Mouse (Mus musculus) midbrain, embryonic 15.5 days (tissue): ENCODE results near the gene Pten. TPM values are rescaled to one million over a fixed set of nuclear protein-coding genes. Genes with fewer than 3 reads are reported as not detected.

Experiments
- ATAC-seq: fragments of 200-750 bp; cut with Nextera tagmentation; replicated peaks from 2 replicates; pipeline ENCODE4 v1.8.0; 2017; ENCODE audit warnings: moderate TSS enrichment
- H3K27ac ChIP-seq: fragments of 300-500 bp; sonication (generic); 2 replicates; pipeline ENCODE4 v1.5.1; 2015; ENCODE audit warnings: mild to moderate bottlenecking, inconsistent platforms
- H3K27me3 ChIP-seq: fragments of 300-500 bp; sonication (generic); replicated peaks from 2 replicates; pipeline ENCODE4 v1.6.1; 2015; ENCODE audit warnings: inconsistent platforms
- H3K36me3 ChIP-seq: fragments of 300-500 bp; sonication (generic); replicated peaks from 2 replicates; pipeline ENCODE4 v1.6.1; 2015; ENCODE audit warnings: inconsistent platforms
- H3K4me1 ChIP-seq: fragments of 300-500 bp; sonication (generic); 2 replicates; pipeline ENCODE4 v1.6.1; 2015; ENCODE audit warnings: inconsistent platforms
- H3K4me2 ChIP-seq: fragments of 300-500 bp; sonication (generic); 2 replicates; pipeline ENCODE4 v1.6.1; 2015; ENCODE audit warnings: inconsistent platforms, mild to moderate bottlenecking, moderate library complexity
- H3K4me3 ChIP-seq: fragments of 300-500 bp; sonication (generic); 2 replicates; pipeline ENCODE4 v1.5.1; 2015; ENCODE audit warnings: mild to moderate bottlenecking, inconsistent platforms
- H3K9ac ChIP-seq: fragments of 300-500 bp; sonication (generic); 2 replicates; pipeline ENCODE4 v1.6.1; 2015; ENCODE audit warnings: mild to moderate bottlenecking, inconsistent platforms
- H3K9me3 ChIP-seq: fragments of 300-500 bp; sonication (generic); 2 replicates; pipeline ENCODE4 v1.6.1; 2016; ENCODE audit warnings: inconsistent platforms
- WGBS: fragments of 180-500 bp; shearing (Covaris S2); methylation state at CpG from one replicate; pipeline ENCODE4 v1.1.7; 2015; ENCODE audit warnings: mixed read lengths; 5-methylcytosine and 5-hydroxymethylcytosine counted together
- polyA plus RNA-seq: library from polyadenylated mRNA; unstranded; fragments of >200 nt; fragmentation: Nextera tagmentation; extraction: Ambion mirVana; gene quantifications from 2 replicates; pipeline ENCODE4 v1.2.1, GENCODE M21; 2015

The Pten gene
- polyA plus RNA-seq, 1 experiment from 2014 or later: 12.2 TPM

DNA sequence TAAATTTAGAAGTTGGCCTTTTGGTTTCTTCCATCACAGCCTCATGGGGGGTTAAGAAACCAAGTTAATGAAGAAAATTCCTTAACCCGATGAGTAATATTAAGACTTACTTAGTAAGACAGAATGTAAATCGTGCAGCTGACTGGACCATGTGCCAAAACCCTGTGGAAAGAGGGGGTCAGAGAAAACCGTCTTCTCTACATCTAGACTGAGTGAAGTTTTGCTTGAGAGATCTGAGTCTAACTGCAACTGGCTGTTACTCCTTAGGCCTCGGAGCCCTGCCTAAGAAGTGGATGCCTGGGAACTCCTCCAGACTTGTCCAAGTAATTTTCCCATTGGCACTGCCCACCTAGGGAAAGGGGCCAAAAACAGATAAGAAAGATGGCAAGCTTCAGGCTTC is 74.0 kb downstream of the Pten start:
- H3K4me2 ChIP-seq: no peak overlapping the region
- no peak for ATAC-seq
- H3K9me3 ChIP-seq: no peaks in the 10 kb centered on the region
- WGBS: 97% methylated on average over 4 of the region's 4 CpGs
- no peaks in the 10 kb centered on the region for H3K27me3 ChIP-seq
- no peak overlapping the region for H3K9ac ChIP-seq
- no peak overlapping the region for H3K4me3 ChIP-seq
- no peaks in the 10 kb centered on the region for H3K4me1 ChIP-seq
- no peaks in the 10 kb centered on the region for H3K36me3 ChIP-seq
- no peak overlapping the region for H3K27ac ChIP-seq

DNA sequence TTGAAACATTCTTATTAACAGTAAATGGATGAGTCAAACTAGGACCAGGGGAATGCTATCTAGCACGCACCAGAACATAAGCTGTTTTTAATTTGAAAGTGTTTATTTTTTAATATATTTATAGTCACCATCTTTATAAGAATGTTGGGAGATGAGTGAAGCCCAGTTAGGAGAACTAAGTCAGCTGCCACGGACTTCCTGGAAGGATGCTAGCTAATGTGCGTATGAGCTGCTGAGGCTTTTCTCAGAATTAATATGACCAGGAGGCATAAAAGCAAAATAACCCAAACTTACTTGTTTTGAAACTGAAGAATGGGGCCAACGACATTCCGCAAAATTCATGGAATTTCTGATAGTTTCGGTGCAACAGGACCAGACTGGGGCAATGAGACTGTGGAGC is 83.2 kb downstream of the Pten start:
- H3K27me3 ChIP-seq: no peaks in the 10 kb centered on the region
- H3K4me1 ChIP-seq: no peaks in the 10 kb centered on the region
- no peak for ATAC-seq
- H3K4me3 ChIP-seq: no peak overlapping the region
- no peak overlapping the region for H3K9ac ChIP-seq
- no peak overlapping the region for H3K27ac ChIP-seq
- H3K36me3 ChIP-seq: no peaks in the 10 kb centered on the region
- 93% methylated on average over 6 of the region's 6 CpGs for WGBS
- H3K9me3 ChIP-seq: no peaks in the 10 kb centered on the region
- H3K4me2 ChIP-seq: no peak overlapping the region

GRCm38 (mm10) chr19:32844486-32844885 is 87.2 kb downstream of the Pten start:
- WGBS: 76% methylated on average over 5 of the region's 5 CpGs
- Histone ChIP-seq H3K9ac (no peak overlapping the region), H3K4me1 (no peaks in the 10 kb centered on the region), H3K27me3 (no peaks in the 10 kb centered on the region), H3K36me3 (no peaks in the 10 kb centered on the region), H3K9me3 (no peaks in the 10 kb centered on the region), H3K4me3 (no peak overlapping the region), H3K27ac (no peak overlapping the region), H3K4me2 (no peak overlapping the region)
- ATAC-seq: no peak

DNA sequence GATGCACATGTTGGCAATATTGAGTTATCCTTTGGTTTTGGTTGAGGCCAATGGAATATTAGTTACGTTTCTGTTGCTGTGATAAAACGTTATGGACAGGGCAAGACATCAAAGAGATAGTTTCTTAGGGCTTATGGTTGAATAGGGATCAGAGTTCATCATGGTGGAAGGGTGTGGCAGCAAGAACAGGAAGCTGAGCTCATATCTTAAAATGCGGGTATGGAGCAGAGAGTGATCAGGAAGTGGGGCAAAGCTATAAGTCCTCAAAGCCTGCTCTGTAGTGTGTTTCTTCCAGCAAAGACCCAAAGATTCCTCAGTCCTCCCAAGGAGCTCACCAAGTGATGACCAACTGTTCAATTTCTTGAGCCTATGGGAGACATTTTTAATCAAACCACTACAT is 90.7 kb downstream of the Pten start:
- no peak for ATAC-seq
- no peak overlapping the region for H3K4me3 ChIP-seq
- H3K4me1 ChIP-seq: no peaks in the 10 kb centered on the region
- 92% methylated on average over 3 of the region's 3 CpGs for WGBS
- no peaks in the 10 kb centered on the region for H3K27me3 ChIP-seq
- no peaks in the 10 kb centered on the region for H3K9me3 ChIP-seq
- no peak overlapping the region for H3K9ac ChIP-seq
- no peak overlapping the region for H3K4me2 ChIP-seq
- H3K36me3 ChIP-seq: no peaks in the 10 kb centered on the region
- no peak overlapping the region for H3K27ac ChIP-seq

DNA sequence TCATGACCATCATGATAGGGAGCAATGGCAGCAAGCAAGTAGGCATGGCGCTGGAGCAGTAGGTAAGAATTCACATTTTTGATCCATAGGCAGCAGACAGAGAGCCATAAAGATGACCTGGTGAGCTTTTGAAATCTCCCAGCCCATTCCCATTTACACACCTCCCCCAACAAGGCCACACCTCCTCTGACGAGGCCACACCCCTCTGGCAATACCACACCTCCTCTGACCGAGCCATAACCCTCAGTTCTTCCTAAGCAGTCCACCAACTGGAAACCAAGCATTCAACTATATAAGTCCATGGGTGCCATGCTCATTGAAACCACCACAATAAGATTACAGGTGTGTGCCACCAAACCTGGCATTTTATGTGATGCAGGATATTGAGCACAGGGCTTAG is 95.0 kb downstream of the Pten start:
- Histone ChIP-seq H3K9ac (no peak overlapping the region), H3K36me3 (no peaks in the 10 kb centered on the region), H3K4me3 (no peak overlapping the region), H3K4me1 (no peaks in the 10 kb centered on the region), H3K27ac (no peak overlapping the region), H3K27me3 (no peaks in the 10 kb centered on the region), H3K4me2 (no peak overlapping the region), H3K9me3 (no peaks in the 10 kb centered on the region)
- ATAC-seq: no peak
- WGBS: 81% methylated on average over 3 of the region's 3 CpGs

- no peak overlapping the region for H3K4me2 ChIP-seq
- H3K9me3 ChIP-seq: no peaks in the 10 kb centered on the region
- H3K27ac ChIP-seq: no peak overlapping the region
- peaks cover 11% of the 10 kb centered on the region; the same call in 1 of the 2 replicates for H3K4me1 ChIP-seq
- whole genome bisulfite sequencing: 69% methylated on average over 12 of the region's 12 CpGs
- H3K4me3 ChIP-seq: no peak overlapping the region
- H3K36me3 ChIP-seq: no peaks in the 10 kb centered on the region
- ATAC-seq: peak; percentile 70
- H3K27me3 ChIP-seq: no peaks in the 10 kb centered on the region
- no peak overlapping the region for H3K9ac ChIP-seq
Observed at GRCm38 (mm10) chr19:32861675-32862575, 104.6 kb downstream of the Pten start.

GRCm38 (mm10) chr19:32866765-32867164 is 109.5 kb downstream of the Pten start:
- Histone ChIP-seq H3K27ac (no peak overlapping the region), H3K4me1 (peaks cover 18% of the 10 kb centered on the region; the same call in 1 of the 2 replicates), H3K4me3 (peak overlapping the region; percentile 17), H3K9me3 (no peaks in the 10 kb centered on the region), H3K36me3 (no peaks in the 10 kb centered on the region), H3K4me2 (peak overlapping the region; percentile 52), H3K27me3 (no peaks in the 10 kb centered on the region), H3K9ac (peak overlapping the region; percentile 18; the same call in 1 of the 2 replicates)
- WGBS: 3% methylated on average over 13 of the region's 13 CpGs
- ATAC-seq: no peak

DNA sequence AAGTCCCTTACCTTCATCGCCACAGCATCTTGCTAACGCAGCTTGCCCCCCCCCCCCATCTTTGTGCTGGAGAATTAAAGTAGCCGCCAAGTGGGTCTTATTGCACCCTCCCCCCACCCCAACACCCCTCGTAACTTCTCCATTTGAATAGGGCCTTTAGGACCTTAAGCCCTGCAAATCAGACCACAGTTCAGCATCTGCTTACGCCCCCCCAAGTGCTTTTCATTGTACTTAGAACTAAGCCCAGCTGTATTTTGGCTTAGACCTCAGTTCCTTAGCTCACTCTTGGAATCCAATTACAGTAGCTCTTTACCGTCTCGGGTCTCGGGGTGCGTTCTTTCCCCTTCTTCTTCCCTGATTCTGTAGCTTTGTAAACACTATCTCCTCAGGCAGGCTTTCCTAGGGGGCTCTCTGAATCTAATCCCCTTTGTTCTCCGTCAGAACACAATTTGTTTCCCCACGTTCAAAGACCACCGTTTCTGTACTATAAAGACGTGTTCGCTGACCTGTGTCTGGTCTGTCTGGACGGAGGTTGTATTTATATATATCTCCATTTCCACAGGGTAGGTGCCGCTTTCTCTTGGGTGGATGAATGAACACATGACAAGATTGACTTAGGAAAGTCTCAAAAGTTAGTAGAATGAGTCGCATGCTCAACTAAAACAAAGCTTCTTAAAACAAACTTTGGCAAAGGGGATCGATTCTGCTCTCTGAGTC is 110.0 kb downstream of the Pten start:
- Histone ChIP-seq H3K36me3 (no peaks in the 10 kb centered on the region), H3K4me1 (peaks cover 14% of the 10 kb centered on the region; the same call in 1 of the 2 replicates), H3K9me3 (no peaks in the 10 kb centered on the region), H3K4me2 (peak overlapping the region; percentile 52), H3K9ac (peak overlapping the region; percentile 18; the same call in 1 of the 2 replicates), H3K27me3 (no peaks in the 10 kb centered on the region), H3K4me3 (peak overlapping the region; percentile 17), H3K27ac (no peak overlapping the region)
- peak; percentile 54; the same call in 1 of the 2 replicates for ATAC-seq
- 2% methylated on average over 18 of the region's 18 CpGs for WGBS

GRCm38 (mm10) chr19:32868560-32868959 is 111.3 kb downstream of the Pten start:
- H3K36me3 ChIP-seq: no peaks in the 10 kb centered on the region
- no peaks in the 10 kb centered on the region for H3K27me3 ChIP-seq
- no peak overlapping the region for H3K27ac ChIP-seq
- ATAC-seq: no peak
- H3K4me2 ChIP-seq: no peak overlapping the region
- no peak overlapping the region for H3K4me3 ChIP-seq
- no peak overlapping the region for H3K9ac ChIP-seq
- no peaks in the 10 kb centered on the region for H3K9me3 ChIP-seq
- 44% methylated on average over 5 of the region's 5 CpGs for WGBS
- H3K4me1 ChIP-seq: peaks cover 11% of the 10 kb centered on the region; the same call in 1 of the 2 replicates

DNA sequence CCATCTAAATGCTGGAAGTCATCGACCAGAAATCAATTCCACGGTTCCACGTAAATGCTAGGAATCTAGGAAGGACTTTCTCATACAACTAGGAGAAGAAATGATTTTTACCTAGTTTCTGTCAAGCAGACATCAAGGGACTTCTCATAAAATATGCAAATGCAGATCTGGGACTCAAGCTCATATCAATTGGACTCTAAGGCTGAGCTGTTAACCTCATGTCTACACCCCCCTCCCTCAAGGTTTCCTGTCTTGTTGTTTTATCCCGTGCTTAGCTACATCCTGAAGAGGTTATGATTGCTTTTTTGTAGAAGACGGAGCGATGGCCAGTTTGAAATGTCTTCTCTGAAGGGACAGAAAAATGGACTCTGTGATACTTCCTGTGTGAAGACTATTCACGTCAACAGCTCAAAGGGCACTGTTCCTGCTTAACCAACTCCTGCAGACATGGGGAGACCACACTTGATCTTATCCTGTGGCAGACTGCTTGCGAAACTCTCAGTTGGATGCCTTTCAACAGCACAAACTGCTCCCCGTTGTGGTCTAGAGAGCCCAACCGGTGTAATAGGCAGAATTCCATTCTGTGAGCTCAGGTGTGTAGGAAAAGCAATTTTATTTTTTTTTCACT is 111.9 kb downstream of the Pten start:
- Histone ChIP-seq H3K9ac (no peak overlapping the region), H3K4me3 (no peak overlapping the region), H3K36me3 (no peaks in the 10 kb centered on the region), H3K27ac (no peak overlapping the region), H3K27me3 (no peaks in the 10 kb centered on the region), H3K4me1 (peaks cover 13% of the 10 kb centered on the region), H3K4me2 (no peak overlapping the region), H3K9me3 (no peaks in the 10 kb centered on the region)
- ATAC-seq: no peak
- WGBS: 42% methylated on average over 10 of the region's 10 CpGs

- Histone ChIP-seq H3K27ac (no peak overlapping the region), H3K9me3 (no peaks in the 10 kb centered on the region), H3K9ac (no peak overlapping the region), H3K4me3 (no peak overlapping the region), H3K27me3 (no peaks in the 10 kb centered on the region), H3K4me2 (no peak overlapping the region), H3K36me3 (no peaks in the 10 kb centered on the region), H3K4me1 (peaks cover 5% of the 10 kb centered on the region)
- ATAC-seq: no peak; the same call in 1 of the 2 replicates
- WGBS: 11% methylated on average over 7 of the region's 7 CpGs
Observed at GRCm38 (mm10) chr19:32873904-32874637, 116.8 kb downstream of the Pten start.
